Mouse (Mus musculus) olfactory bulb, adult 2 months (tissue): ENCODE data around the gene Oosp1.

ENCODE experiments used
- CTCF ChIP-seq: fragments of 200-500 bp; IDR thresholded peaks from 2 replicates; pipeline ENCODE4 v1.5.1; 2012; ENCODE audit warnings: low read depth, mild to moderate bottlenecking, low read length, moderate library complexity; ENCODE audit not compliant: insufficient read depth
- POLR2A ChIP-seq: fragments of 200-500 bp; IDR thresholded peaks from 2 replicates; pipeline ENCODE4 v1.6.1; 2012; ENCODE audit warnings: mild to moderate bottlenecking, low read depth, low read length, moderate library complexity; ENCODE audit not compliant: insufficient read depth

- TF ChIP-seq CTCF: no peak
- no peak for TF ChIP-seq POLR2A
These were observed 39.3 kb upstream of the Oosp1 start for GRCm38 (mm10) chr19:11730278-11730677.
